Mouse (Mus musculus): ENCODE data around the gene Mrpl54. TPM values are rescaled to one million over a fixed set of nuclear protein-coding genes. Genes with fewer than 3 reads are reported as not detected.

Gene Mrpl54
- total RNA-seq, 2 experiments from 2014 or later, result 94.0 to 185 TPM

GRCm38 (mm10) chr10:81297246-81297645 lies 30.5 kb upstream of the Mrpl54 start:
- no peak for ATAC-seq (replicated peaks; ENCODE audit: poor library complexity, severe bottlenecking)

- ATAC-seq (replicated peaks; ENCODE audit: poor library complexity, severe bottlenecking), result no peak
Observed at GRCm38 (mm10) chr10:81295185-81295584, 28.5 kb upstream of the Mrpl54 start.

- ATAC-seq (replicated peaks; ENCODE audit: poor library complexity, severe bottlenecking), result no peak
Observed at GRCm38 (mm10) chr10:81294442-81294841, 27.7 kb upstream of the Mrpl54 start.

GRCm38 (mm10) chr10:81293334-81294030 lies 26.7 kb upstream of the Mrpl54 start:
- no peak for ATAC-seq (replicated peaks; ENCODE audit: poor library complexity, severe bottlenecking)

DNA sequence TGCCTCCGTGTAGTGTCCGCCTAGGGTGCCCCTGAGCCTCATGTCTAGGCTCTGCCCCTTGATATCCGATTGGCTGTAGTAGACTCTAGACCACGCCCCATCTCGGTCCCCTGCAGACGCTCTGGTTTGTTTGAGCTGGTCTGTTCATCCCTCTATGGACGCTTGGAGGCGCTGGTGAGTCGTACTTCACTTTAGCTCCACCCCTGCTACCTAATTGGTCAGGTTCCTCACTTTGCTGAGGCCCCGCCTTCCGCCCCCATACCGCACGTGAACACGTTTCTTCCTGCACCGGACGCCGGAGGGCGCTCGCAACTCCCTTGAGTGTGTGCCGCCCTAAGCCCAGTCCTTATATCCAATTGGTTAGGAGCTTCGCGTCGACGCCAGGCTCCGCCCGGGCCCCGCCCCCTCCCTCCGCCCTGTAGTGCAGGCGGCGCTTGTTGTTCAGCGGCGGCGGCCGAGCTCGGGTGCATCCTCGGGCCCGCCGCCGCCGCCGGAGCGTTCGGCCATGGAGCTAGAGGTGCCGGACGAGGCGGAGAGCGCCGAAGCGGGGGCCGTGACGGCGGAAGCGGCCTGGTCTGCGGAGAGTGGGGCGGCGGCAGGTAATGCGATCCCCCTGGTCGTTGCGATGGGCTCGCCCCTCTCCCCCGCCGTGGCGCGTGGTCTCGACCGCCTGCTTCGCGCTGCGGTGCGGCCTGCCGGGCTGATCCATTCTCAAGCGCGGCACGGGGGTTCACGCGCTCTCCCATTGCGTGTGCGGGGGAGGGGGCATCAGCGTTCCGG lies 26.0 kb upstream of the Mrpl54 start, which contains the start of gene Pip5k1c:
Gene Pip5k1c (plus strand): TSS at position 410 of the 780 bp plus-strand sequence.
- ATAC-seq (replicated peaks; ENCODE audit: poor library complexity, severe bottlenecking), result peak; percentile 75

- peak; percentile 24 for ATAC-seq (replicated peaks; ENCODE audit: poor library complexity, severe bottlenecking)
Observed at GRCm38 (mm10) chr10:81291511-81292104, 24.9 kb upstream of the Mrpl54 start, which contains the start of gene Tjp3. Gene Tjp3, minus strand, starts transcription at chr10:81291581.

DNA sequence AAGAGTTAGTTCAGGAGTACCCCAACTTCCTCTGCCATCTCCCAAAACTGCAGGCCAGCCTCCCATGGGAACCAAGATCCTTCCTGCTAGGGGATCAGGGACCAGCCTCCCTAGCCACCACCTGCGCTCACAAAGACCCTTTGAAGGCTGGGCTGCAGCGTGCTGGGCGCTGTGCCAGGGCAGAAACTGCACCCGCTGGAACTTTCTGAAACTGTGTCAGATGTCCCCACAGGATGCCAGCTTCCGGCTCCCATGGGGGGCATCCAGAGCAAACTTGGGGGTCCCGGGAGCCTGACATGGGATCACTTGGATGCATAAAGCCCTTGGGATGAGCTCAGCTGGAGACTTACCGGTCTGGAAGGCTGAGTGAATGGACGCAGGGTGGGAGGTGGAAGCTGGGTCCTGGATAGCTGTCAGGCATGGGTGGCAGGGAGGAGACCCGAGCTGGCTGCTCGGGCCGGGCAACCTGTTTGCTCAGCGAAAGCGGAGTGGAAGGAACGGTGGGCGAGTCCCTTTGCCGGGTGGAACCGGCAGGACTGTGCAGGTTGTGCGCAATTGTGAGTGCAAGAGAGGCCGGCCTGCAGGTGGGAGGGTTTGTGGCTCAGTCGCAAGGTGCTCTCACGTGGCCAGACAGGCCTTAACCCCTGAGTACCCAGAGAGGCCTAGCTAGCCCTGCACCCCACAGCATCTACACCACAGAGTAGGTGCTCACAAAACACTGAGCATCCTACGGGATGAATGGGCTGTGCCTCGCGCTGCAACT lies 24.1 kb upstream of the Mrpl54 start:
- ATAC-seq (replicated peaks; ENCODE audit: poor library complexity, severe bottlenecking), result no peak

- no peak for ATAC-seq (replicated peaks; ENCODE audit: poor library complexity, severe bottlenecking)
Observed at GRCm38 (mm10) chr10:81289811-81290210, 23.1 kb upstream of the Mrpl54 start.

DNA sequence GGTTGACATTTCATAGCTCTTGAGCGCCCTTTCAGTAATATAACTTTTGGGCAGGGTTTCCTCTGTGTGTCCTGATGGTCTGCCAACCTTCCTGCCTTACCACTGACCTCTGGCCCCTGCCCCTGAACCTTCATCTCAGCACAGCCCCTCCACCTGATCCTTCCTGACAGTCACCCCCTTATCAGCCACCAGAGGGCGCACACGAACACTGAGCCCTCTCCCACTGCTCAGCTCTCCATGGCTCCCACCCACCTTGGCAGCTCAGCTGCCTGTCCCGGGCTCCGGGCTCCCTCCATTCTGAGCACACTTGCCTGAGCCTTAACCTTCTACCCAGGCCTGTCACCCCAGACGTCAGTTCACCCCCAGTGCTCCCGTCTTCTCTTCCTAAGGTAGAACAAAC lies 22.5 kb upstream of the Mrpl54 start:
- no peak for ATAC-seq (replicated peaks; ENCODE audit: poor library complexity, severe bottlenecking)

DNA sequence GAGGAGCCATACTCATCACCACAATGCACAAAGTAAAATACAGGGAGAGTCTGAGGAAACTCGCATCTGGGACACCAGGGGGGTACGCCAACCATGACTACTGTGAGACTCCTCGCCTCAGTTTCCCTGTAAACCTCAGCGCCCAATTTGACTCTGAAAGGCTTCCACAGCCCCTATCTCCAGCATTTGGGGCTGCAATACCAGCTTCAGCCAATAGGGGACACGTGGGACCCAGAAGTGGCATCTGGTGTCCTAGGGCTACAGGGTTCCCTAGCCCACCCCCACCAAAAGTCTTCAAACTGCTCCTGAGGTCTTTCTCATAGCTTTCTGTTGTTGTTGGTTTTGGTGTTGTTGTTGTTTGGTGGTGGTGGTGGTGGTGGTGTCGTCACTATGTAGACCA lies 21.9 kb upstream of the Mrpl54 start:
- no peak for ATAC-seq (replicated peaks; ENCODE audit: poor library complexity, severe bottlenecking)

- ATAC-seq (replicated peaks; ENCODE audit: poor library complexity, severe bottlenecking), result no peak
Observed at GRCm38 (mm10) chr10:81287513-81288157, 20.9 kb upstream of the Mrpl54 start.

DNA sequence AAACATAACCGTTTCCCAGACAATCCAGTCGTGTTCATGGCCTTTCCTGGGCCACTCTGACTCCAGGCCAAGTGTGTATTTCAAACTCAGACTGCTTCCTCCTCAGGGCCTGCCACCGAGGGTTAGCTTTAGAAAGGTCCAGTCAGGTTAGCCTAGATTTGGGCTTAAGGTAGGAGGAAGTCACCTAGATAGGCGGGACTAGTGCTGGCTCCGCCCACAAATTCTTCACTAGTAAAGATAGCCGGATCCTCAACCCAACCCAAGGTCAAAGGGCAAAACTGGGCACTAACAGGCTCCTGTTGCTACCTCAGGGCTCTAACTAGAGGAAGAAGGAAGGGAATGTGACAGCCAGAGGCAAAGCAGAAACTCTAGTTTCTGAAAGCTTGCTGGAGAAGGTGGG lies 19.9 kb upstream of the Mrpl54 start:
- ATAC-seq (replicated peaks; ENCODE audit: poor library complexity, severe bottlenecking), result no peak

- ATAC-seq (replicated peaks; ENCODE audit: poor library complexity, severe bottlenecking), result peak; percentile 88
Observed at GRCm38 (mm10) chr10:81285694-81286450, 19.1 kb upstream of the Mrpl54 start.

DNA sequence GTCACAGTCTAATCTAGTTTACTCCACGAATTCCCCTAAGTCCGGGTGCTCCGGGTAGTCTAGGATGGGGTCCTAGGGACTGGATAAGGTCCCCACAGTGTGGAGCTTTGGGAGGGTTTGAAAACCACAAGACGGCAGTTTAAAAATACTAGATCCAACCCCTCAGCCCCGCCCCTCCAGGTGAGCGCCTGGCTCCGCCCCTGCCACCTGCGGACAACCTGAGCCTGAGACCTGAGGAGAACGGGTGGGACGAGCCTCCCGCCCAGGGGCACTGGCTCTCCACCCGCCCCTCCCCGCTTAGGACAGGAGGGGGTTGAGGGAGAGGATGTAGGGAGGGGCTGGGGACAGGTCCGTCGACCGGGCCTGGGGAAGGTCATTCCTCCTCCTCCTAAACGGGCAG lies 18.0 kb upstream of the Mrpl54 start:
- ATAC-seq (replicated peaks; ENCODE audit: poor library complexity, severe bottlenecking), result no peak

DNA sequence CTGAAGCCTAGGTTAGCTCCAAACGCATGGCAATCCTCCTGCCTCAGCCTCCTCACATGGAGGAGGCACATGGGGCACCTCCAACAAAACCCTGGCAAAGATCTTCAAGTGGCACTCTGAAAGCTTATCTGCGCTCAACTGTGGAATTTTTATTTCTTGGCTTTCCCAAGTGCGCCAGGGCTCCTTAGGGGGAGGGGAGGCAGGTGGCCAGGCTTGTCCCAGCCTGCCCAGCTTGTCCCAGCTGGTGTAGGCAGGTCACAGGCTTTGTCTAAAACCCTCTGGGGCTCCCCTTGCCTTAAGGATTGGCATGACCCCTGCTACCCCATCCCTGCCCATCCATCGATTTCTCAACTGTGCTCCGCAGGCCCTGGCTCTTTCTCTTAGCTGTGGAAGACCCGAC lies 17.5 kb upstream of the Mrpl54 start:
- no peak for ATAC-seq (replicated peaks; ENCODE audit: poor library complexity, severe bottlenecking)

DNA sequence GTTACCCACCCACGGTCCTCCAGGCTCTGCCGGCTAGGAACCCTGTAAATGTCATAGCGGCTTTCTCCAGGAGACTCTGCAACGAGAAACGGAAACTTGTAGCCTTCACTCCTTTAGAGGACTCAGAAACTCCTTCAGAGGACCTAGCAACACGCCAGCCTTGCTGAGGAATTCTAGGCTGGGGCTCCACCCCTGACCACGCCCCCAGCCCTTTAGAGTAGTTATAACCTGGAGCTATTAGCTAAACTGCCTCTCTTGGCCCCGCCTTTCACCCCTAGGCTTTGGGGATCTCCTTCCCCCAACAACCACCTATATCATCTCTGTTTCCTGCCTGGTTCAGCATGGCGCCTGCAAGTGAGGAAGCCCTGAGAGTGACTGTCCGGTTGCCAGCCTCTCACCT lies 12.8 kb upstream of the Mrpl54 start:
- no peak for ATAC-seq (replicated peaks; ENCODE audit: poor library complexity, severe bottlenecking)

GRCm38 (mm10) chr10:81277676-81278075 lies 10.9 kb upstream of the Mrpl54 start:
- ATAC-seq (replicated peaks; ENCODE audit: poor library complexity, severe bottlenecking), result no peak

DNA sequence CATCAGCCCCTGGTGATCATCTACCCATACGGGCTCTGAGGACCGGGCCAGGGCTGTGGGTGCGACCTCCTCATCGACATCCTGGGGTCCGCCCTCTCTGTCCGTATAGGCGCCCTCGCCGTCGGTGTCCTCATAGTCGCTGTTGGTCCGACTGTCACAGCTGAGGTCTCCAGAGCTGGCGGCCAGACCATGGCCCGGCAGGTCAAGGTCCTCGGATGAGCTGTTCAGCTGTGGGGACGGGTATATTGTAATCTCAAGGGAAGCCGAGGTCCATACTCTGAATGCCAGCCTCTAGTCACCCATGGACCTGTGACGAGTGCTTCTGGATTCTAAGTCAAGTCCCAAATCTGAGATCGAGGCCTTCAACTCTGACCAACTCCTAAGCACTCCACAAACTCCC lies 7.1 kb upstream of the Mrpl54 start:
- no peak for ATAC-seq (replicated peaks; ENCODE audit: poor library complexity, severe bottlenecking)

DNA sequence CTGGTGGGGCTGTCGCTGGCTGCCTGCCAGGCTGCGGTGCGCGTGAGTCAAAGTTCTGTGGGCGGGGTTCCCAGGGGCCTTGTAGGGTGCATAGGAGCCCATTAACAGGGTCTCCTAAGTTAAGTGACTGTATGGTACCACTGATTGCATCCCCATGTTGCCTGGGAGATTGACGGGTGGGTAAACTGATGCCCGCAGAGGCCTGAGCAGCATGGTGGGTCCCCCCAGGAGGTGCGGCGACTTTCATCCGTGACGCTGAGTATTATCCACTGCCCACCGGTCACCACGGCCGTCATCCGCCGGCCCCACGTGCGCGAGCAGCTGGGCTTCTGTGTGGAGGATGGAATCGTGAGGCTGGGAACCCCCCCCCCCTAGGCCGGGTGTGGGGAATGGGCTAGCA lies 5.6 kb upstream of the Mrpl54 start:
- no peak for ATAC-seq (replicated peaks; ENCODE audit: poor library complexity, severe bottlenecking)
